Mouse (Mus musculus): ENCODE data around the gene Ankfn1.

The Ankfn1 gene

DNA sequence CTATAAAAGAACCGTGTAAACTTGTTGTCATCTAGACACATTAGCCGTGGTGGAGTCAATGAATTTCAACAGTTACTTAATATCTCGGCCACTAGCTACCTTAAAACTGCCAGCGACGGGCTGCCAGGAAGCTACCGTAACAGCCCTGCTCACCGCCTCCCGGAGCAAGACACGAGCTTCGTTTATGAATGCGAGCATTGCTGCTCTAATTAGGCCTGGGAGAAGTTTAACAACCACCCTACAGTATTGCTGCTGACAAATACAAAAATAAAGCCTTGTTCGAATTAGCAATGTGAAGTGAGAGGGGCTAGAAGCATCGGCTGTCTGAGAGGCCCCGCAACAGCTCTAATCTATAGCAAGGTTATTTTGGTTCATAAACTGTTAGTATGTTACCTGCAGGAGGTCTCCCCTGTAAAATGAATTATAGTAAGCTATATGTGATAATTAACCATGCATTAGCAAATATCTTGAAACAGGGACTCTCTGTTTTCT is 58.9 kb downstream of the Ankfn1 start:
- TF ChIP-seq GATA4 (IDR thresholded peaks at IDR 0.05; ENCODE audit: insufficient replicate concordance, low read length) = no peak

DNA sequence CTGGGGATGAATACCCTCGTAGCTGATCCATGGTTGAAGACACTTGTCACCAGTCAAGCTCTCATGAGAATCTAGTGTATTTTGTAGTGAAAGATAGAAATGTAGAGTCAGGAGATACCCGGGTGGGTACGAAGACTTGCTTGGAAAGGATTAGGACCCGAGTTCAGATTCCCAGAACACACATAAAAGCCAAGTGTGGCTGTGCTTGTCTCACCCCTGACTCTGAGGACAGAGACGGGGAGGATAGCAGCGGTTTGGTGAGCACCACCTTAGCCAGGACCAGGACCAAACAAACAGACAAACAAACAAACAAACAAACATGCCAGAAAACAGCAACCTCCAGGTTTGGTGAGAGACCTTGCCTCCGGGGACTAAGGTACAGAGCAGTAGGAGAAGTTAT is 61.1 kb downstream of the Ankfn1 start:
- no peak for TF ChIP-seq GATA4 (IDR thresholded peaks at IDR 0.05; ENCODE audit: insufficient replicate concordance, low read length)

DNA sequence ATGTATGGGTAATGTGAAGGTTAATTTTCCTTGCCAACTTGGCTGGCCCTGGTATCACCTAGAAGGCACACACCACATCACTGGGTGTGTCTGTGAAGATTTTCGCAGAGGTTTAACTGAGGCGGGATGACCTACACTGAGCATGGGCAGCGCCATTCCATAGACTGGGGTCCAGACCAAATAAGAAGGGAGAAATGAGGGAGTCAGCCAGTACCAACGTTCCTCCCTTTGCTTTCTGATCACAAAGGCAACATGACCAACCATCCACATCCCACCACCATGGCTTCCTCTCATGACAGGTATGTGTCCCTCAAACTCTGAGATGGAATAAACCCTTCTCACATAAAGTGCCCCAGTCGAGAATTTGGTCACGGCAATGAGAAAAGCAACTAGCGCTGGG is 68.9 kb downstream of the Ankfn1 start:
- TF ChIP-seq GATA4 (IDR thresholded peaks at IDR 0.05; ENCODE audit: insufficient replicate concordance, low read length) = no peak

DNA sequence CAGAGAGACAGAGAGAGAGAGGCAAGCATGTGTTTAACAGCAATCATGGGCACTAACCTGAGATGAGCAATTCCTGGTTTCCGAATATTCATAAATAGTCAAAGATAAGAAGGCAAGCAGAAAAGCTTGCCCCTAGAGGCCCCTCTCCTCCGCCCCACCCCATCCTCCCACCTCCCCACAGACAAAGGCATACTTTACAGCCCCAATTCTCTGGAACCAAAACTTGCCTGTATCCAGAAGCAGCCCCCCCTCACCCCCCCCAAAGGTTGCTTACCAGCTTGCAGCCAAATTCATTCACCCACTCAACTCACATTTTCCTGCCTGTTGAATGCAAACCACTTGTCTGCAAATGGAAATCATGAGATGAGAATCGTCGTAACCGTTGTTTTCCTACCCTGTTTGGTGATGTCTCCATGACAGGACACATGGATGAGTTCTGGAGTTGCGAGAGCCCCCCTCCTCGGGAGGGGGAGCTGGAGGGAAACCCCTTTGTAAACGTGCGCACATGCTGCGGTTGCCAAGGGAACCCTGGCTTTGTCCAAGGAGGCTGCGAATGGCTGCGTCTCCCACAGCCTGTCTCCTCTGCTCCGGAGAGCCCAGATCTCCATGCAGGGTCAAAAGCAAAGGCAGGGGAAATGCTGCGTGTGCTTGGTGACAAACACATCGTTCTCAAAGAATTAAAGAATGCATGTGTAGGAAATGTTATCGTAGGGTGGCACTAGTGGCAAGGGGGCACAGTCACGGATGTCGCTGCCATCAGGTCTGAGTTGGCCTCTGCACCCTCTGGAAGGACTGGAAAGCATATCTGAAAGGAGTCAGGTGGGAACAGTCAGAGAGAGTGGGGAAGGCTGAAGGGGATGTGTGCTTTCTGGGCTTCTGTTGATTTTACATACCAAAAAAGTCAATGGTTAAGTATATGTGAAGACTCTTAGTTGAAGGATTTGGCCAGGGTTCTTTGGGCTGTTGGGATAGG is 80.7 kb downstream of the Ankfn1 start:
- no peak for TF ChIP-seq GATA4 (IDR thresholded peaks at IDR 0.05; ENCODE audit: insufficient replicate concordance, low read length)

DNA sequence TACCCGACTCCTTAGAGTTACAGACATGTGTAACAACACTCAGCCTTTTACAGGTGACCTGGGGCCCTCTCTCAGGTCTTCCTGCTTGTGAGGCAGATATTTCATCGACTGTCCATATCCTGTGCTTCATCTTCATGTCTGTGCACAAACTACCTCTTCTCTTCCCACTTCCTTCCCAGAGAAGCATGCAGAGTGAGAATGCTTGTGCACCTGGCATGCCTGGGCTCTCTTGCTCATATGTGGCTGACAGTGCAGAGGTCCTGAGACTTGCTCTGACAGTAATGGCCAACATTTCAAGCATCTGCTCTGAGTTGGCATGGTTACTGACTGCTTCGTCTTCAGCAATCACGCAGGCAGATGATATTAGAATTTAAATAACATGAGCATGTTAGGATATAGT is 83.8 kb downstream of the Ankfn1 start:
- TF ChIP-seq GATA4 (IDR thresholded peaks at IDR 0.05; ENCODE audit: insufficient replicate concordance, low read length) = no peak

DNA sequence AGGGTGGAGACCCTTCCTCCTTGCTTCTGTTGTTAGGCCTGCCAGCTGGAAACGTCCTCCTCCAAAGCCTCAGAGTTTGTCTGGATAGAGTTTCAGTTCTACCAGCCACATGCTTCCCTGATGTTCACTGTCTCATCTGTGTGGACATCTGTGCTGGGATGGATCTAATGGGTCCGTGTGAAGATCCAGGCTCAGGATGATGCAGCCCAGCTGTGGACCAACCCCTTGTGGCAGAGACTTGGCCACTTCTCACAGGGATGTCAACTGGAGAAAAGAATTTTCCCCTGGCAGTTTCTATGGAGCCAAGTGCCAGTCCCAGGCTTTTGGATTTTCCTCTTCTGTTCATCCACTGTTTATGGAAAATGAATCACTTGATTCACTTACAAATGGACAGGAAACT is 100.5 kb downstream of the Ankfn1 start:
- TF ChIP-seq GATA4 (IDR thresholded peaks at IDR 0.05; ENCODE audit: insufficient replicate concordance, low read length) = no peak

DNA sequence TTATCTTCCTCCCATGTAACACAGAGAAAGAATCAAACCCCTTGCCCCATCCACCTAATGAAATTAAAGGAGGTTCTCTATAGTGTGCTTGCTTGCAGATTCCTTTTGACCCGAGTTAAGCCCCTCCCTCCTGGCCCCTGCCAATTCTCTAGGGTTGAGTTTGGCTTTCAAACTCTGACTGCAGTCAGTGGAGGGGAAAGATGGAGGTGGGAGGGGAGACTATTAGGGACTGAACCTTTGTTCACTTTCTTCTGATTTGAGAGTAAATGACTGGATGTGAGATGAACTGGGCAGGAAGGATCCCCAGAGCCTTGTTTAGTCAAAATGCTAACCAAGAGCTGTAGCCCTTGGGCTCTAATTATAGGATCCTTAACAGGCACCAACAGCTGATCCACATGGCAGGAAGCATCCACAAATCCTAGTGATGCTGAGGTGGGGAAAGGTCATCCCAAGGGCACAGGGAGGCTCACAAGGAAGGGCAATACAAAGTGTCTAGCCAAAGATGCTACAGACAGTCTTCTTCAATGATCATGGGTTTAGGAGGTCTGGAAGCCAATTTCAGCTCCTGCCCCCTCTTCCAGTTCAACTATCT is 103.4 kb downstream of the Ankfn1 start:
- no peak for TF ChIP-seq GATA4 (IDR thresholded peaks at IDR 0.05; ENCODE audit: insufficient replicate concordance, low read length)

DNA sequence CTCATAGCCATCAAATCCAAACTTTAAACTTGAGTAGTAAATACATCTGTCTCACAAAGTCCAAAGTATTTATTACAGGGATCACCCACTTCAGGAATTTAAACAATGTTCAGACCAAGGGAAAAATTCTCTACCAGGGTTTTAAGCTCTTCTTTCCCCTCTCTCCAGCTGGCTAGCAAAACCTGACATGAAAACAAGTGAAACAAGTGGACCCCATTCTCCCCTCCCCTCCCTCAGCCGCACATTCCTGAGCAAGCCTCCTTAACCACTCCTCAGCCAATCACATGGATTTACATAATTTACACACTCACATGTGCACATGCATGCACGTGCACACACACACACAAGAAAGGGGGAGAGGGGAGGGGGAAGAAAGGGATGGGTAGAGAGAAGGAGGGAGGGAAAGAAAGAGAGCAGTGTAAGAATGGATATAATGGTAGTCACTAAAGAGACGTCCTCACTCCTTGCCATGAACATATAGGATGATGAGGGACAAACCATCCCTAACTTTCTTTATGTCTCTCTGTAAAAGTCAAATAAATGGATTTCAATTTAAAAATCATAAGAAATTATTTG is 104.9 kb downstream of the Ankfn1 start:
- TF ChIP-seq GATA4 (IDR thresholded peaks at IDR 0.05; ENCODE audit: insufficient replicate concordance, low read length) = no peak

DNA sequence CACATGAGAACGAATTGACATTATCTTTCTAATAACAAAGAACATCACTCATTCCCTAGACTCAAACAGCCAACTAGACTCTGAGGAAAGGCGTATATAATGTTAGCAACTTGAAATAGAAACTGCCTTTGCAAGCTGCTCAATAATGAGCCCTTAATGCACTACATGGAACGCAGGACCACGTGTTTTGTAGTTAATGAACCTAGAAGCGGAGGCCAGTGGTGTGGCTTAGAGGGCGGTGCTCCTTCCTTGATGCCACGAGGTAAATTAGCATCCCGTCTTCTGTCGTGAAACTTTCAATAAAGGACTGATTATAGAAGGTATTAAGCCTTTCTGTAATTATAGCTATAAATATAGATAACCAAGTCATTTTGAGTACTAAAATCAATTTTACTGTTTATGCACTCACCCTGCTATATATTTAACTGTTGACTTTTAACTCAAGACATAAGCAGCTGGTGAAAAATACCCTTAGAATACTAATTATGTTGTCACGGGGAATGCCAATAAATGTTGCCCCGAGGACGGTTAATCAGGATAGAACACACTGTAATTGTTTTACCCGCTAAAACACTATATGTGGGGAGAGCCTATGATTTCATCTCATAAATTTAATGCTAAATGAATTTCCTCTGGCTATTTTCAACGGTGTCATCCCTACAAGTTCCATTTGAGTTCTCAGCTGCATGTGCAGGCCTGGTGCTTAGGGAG is 112.1 kb downstream of the Ankfn1 start:
- TF ChIP-seq GATA4 (IDR thresholded peaks at IDR 0.05; ENCODE audit: insufficient replicate concordance, low read length) = no peak

DNA sequence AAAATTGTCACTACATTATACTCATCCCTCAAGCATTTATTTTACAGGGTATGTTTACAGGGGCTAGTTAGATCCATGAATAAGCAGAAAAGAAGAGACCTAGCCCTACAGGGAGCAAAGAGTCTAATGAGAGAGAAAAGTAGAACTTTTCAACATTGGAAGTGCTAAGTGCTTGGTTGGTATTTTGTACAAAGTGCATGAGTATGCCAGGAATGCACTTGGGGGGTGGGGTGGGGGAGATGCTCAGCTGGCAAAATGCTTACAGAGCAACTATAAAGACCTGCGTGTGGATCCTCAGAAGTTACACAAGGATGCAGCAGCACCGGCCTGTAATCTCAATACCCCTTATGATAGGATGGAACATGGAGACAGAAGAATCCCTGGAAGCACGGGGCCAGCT is 118.4 kb downstream of the Ankfn1 start:
- no peak for TF ChIP-seq GATA4 (IDR thresholded peaks at IDR 0.05; ENCODE audit: insufficient replicate concordance, low read length)

DNA sequence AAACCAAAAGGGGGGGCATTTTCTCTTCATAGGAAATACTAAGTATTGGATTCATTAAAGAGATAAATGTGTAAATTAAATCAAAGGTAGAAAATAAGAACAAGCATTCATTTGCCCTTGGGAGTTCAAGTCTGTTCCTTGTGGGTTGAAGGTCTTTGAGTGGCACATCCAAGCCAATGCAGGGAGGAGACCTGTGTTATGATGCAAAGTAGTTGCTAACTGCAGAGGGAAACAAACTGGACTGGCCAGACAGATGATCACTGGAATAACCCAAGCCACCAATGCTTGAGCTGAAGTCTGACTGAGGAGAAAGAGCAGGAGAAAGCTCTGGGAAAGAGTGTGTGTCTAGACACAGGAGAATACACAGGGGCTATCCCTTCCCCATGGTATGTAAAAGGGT is 120.9 kb downstream of the Ankfn1 start:
- TF ChIP-seq GATA4 (IDR thresholded peaks at IDR 0.05; ENCODE audit: insufficient replicate concordance, low read length) = no peak

DNA sequence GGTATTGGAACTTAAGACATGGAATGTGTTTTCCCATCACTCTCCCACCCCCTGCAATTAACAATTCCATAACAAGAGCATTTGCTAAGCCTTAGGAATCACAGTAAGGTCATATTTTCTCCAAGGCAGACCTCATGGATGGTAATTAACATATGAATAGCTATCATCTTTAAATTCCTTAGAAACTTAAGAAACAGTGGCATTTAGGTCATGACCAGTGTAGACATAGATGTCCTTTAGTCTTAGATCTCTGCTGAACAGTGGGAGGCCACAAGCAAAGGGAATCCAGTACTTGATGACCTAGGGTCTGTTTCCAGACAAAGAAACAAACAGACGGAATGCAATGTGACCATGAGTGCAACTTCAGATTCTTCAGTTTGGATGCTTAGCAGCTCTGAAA is 141.7 kb downstream of the Ankfn1 start:
- TF ChIP-seq GATA4 (IDR thresholded peaks at IDR 0.05; ENCODE audit: insufficient replicate concordance, low read length) = no peak

DNA sequence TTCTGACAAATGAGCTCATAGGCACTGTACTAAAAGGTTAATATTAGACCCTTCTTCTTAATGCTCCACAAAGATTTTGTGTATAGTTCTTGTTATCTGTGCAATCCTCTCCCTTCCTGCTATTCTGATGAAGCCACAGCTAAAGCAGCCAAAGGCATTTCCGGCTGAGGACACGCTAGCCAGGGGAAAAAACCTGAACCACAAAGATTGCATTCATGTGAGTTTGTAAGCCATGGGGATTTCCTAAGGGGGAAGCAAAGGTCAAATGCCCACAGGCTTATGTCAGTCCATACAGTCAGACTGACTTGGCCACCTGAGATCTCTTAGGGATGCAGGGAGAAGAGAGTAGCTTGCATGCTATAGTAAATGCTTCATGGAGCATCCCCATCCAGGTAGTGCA is 146.1 kb downstream of the Ankfn1 start:
- no peak for TF ChIP-seq GATA4 (IDR thresholded peaks at IDR 0.05; ENCODE audit: insufficient replicate concordance, low read length)

DNA sequence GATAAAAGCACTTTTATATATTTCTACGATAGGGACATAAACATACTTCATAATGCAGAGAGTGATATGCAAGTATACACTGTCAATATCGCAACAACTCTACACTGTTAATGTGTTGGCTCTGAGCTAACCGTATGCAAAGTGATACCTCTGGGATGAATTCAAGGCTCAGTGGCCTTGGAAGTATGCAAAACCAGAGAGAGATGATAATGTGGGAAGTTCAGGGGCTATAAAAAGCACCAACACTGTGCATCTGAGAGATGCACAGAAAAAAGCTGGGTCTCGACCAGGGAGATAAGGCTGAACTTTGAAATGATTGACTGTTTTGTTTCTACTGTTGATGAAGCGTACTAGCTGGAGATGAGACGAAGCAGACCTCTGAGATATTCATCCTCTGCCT is 148.9 kb downstream of the Ankfn1 start:
- TF ChIP-seq GATA4 (IDR thresholded peaks at IDR 0.05; ENCODE audit: insufficient replicate concordance, low read length) = no peak

DNA sequence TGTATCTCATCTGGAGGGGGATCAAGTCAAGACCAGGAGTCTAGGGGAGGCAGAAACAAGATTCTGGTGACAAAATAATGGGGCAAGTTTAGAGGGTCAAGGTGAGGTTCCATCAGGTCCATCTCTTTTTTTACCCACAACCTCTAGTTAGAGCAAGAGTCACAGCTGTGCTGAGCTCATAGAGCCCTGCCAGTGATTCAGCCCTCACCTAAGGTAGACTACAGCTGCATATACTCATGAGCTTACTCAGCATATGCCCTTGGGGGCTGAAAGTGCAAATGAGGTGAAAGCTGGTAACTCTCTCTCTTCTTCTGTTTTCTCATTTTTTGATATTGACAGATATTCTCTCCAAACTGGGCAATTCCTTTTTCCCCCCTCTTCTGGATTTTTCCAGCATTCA is 150.2 kb downstream of the Ankfn1 start:
- TF ChIP-seq GATA4 (IDR thresholded peaks at IDR 0.05; ENCODE audit: insufficient replicate concordance, low read length) = no peak
